Mouse (Mus musculus) right cerebral cortex, postnatal 14 days (tissue): ENCODE data around the gene Zbtb7b.

Source experiments
- DNase-seq: peaks from one replicate; pipeline ENCODE4 v3.0.0; 2022

Zbtb7b gene

GRCm38 (mm10) chr3:89388901-89389740 is 5.5 kb downstream of the Zbtb7b start:
- DNase-seq, result no peak

GRCm38 (mm10) chr3:89388134-89388881 is 6.3 kb downstream of the Zbtb7b start:
- DNase-seq, result no peak

- no peak for DNase-seq
Observed at GRCm38 (mm10) chr3:89387632-89388031, 6.9 kb downstream of the Zbtb7b start.

GRCm38 (mm10) chr3:89386438-89387420 is 7.8 kb downstream of the Zbtb7b start:
- DNase-seq, result no peak

GRCm38 (mm10) chr3:89385451-89385850 is 9.1 kb downstream of the Zbtb7b start:
- no peak for DNase-seq

GRCm38 (mm10) chr3:89384331-89385076 is 10.1 kb downstream of the Zbtb7b start:
- no peak for DNase-seq

GRCm38 (mm10) chr3:89383651-89384255 is 10.8 kb downstream of the Zbtb7b start:
- no peak for DNase-seq

- no peak for DNase-seq
Observed at GRCm38 (mm10) chr3:89382950-89383349, 11.6 kb downstream of the Zbtb7b start.

GRCm38 (mm10) chr3:89382033-89382882 is 12.3 kb downstream of the Zbtb7b start:
- DNase-seq, result no peak

- no peak for DNase-seq
Observed at GRCm38 (mm10) chr3:89381233-89381632, 13.3 kb downstream of the Zbtb7b start.

GRCm38 (mm10) chr3:89380711-89381110 is 13.9 kb downstream of the Zbtb7b start:
- no peak for DNase-seq

- DNase-seq, result no peak
Observed at GRCm38 (mm10) chr3:89380291-89380690, 14.3 kb downstream of the Zbtb7b start.

GRCm38 (mm10) chr3:89379388-89380131 is 15.0 kb downstream of the Zbtb7b start:
- no peak for DNase-seq

GRCm38 (mm10) chr3:89378394-89379067 is 16.0 kb downstream of the Zbtb7b start:
- peak; percentile 69 for DNase-seq

GRCm38 (mm10) chr3:89377831-89378230 is 16.7 kb downstream of the Zbtb7b start:
- DNase-seq, result no peak

GRCm38 (mm10) chr3:89373581-89374231 is 20.9 kb downstream of the Zbtb7b start:
- DNase-seq, result no peak

- no peak for DNase-seq
Observed at GRCm38 (mm10) chr3:89367338-89367737, 27.2 kb downstream of the Zbtb7b start.

GRCm38 (mm10) chr3:89365486-89366414 is 28.8 kb downstream of the Zbtb7b start:
- DNase-seq, result no peak
